Mouse (Mus musculus) liver, embryonic 13.5 days (tissue): ENCODE measurements around the gene Prpf8. TPM values are rescaled to one million over a fixed set of nuclear protein-coding genes. Genes with fewer than 3 reads are reported as not detected.

Source experiments
- ATAC-seq: fragments of 200-750 bp; cut with Nextera tagmentation; 2 replicates; pipeline ENCODE4 v1.8.0; 2017; ENCODE audit warnings: low read depth, mild to moderate bottlenecking, moderate number of reproducible peaks, moderate library complexity
- DNase-seq: peaks from one replicate; pipeline ENCODE4 v3.0.0; 2022
- H3K27ac ChIP-seq: fragments of 300-500 bp; sonication (generic); 2 replicates; pipeline ENCODE4 v1.5.1; 2015; ENCODE audit warnings: moderate library complexity, mild to moderate bottlenecking, inconsistent platforms
- H3K27me3 ChIP-seq: fragments of 300-500 bp; sonication (generic); 2 replicates; pipeline ENCODE4 v1.6.1; 2015; ENCODE audit warnings: mild to moderate bottlenecking, inconsistent platforms
- H3K36me3 ChIP-seq: fragments of 300-500 bp; sonication (generic); 2 replicates; pipeline ENCODE4 v1.6.1; 2015; ENCODE audit warnings: mild to moderate bottlenecking, inconsistent platforms
- H3K4me1 ChIP-seq: fragments of 300-500 bp; sonication (generic); replicated peaks from 2 replicates; pipeline ENCODE4 v1.6.1; 2015; ENCODE audit warnings: inconsistent platforms
- H3K4me2 ChIP-seq: fragments of 300-500 bp; sonication (generic); 2 replicates; pipeline ENCODE4 v1.6.1; 2015; ENCODE audit warnings: inconsistent platforms, mild to moderate bottlenecking, moderate library complexity
- H3K4me3 ChIP-seq: fragments of 300-500 bp; sonication (generic); replicated peaks from 2 replicates; pipeline ENCODE4 v1.5.1; 2015; ENCODE audit warnings: mild to moderate bottlenecking, inconsistent platforms
- H3K9ac ChIP-seq: fragments of 300-500 bp; sonication (generic); 2 replicates; pipeline ENCODE4 v1.6.1; 2015; ENCODE audit warnings: mild to moderate bottlenecking, inconsistent platforms
- H3K9me3 ChIP-seq: fragments of 300-500 bp; sonication (generic); replicated peaks from 2 replicates; pipeline ENCODE4 v1.6.1; 2016; ENCODE audit warnings: inconsistent platforms
- WGBS: fragments of 180-500 bp; shearing (Covaris S2); methylation state at CpG from one replicate; pipeline ENCODE4 v1.1.7; 2015; ENCODE audit not compliant: insufficient replicate concordance; 5-methylcytosine and 5-hydroxymethylcytosine counted together
- polyA plus RNA-seq: library from polyadenylated mRNA; unstranded; fragments of >200 nt; fragmentation: Nextera tagmentation; extraction: Ambion mirVana; gene quantifications from 2 replicates; pipeline ENCODE4 v1.2.1, GENCODE M21; 2015

The Prpf8 gene
- polyA plus RNA-seq, 1 experiment from 2014 or later: 28.2 TPM

DNA sequence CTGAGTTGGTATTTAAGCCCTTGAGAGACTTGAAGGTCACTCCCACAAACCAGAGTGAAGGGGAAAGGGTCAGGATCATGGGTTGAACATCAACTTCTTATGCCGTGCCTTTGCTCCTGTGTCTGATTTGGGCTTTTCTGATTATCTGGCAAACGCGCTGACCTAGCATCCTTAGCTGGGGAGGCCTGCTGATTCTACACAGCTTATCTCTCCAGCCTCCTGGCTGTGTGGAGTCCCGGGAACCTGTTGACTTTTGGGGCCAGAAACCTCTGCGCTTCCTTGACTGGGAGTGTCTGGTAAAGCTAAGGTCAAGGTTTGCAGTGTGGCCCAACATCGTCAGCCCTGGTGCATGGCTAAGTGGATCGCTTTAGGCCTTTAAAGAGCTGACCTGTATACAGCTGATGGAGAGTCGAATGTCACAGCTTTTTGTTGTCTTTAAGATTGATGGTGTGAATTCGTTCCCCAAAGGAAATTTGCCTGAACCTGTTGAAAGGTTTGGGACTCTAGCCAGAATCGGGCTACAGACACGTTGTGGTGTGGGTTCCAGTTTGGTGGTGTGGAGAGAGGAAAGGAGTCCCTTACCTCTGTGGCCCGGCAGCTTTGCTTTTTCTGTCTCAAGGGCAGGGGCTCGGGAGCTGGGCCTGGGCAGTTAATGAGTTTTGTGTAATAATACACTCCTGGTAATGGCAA is 48.6 kb downstream of the Prpf8 start:
- peak; percentile 15 for ATAC-seq
- 35% methylated on average over 13 of the region's 13 CpGs for WGBS
- no peak overlapping the region for H3K4me3 ChIP-seq
- DNase-seq: peak; percentile 57
- H3K27ac ChIP-seq: 0 out of 2 replicates have a peak overlapping the region, but pooled peaks have one; percentile 18
- peak overlapping the region; percentile 45; the same call in 1 of the 2 replicates for H3K9ac ChIP-seq
- no peaks in the 10 kb centered on the region for H3K9me3 ChIP-seq
- H3K27me3 ChIP-seq: peaks cover 4% of the 10 kb centered on the region; the same call in 1 of the 2 replicates
- H3K4me1 ChIP-seq: peaks cover 69% of the 10 kb centered on the region
- H3K4me2 ChIP-seq: peak overlapping the region; percentile 23; the same call in 1 of the 2 replicates
- H3K36me3 ChIP-seq: no peaks in the 10 kb centered on the region

DNA sequence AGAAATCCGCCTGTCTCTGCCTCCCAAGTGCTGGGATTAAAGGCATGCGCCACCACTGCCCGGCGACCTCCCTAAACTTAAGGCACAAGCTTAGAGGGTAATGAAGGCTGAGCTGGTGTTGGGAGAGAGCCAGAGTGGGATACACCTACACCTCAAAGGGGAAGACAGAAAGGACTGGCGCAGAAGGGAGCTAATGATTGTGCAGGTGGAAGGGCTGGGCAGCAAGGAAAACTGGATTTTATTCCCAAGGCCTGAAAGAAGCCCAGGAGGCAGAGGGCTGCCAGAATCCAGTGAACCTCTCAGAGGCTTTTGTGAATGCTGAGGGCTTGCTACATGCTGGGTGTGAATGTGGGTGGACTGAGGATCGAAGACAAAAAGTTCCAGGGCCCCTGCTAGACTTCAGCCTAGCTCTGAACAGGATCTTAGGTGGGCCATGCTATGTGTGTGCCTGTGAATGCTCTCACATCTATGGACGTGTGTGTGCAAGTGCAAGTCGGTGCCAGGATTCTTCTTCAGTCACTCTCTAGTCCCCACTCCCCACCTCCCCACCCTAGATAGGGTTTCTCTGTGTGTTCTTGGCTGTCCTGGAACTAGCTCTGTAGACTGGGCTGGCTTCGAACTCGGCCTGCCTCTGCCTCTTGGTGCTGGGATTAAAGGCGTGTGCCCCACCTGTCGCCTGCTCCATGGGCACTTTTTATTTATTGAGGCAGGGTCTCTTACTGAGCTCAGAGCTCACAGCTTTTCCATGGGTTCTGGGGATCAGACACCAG is 49.8 kb downstream of the Prpf8 start:
- peaks cover 78% of the 10 kb centered on the region for H3K4me1 ChIP-seq
- H3K27me3 ChIP-seq: peaks cover 4% of the 10 kb centered on the region; the same call in 1 of the 2 replicates
- no peak overlapping the region for H3K4me3 ChIP-seq
- no peak for DNase-seq
- H3K9ac ChIP-seq: no peak overlapping the region
- no peak for ATAC-seq
- H3K4me2 ChIP-seq: no peak overlapping the region
- H3K27ac ChIP-seq: no peak overlapping the region
- H3K36me3 ChIP-seq: no peaks in the 10 kb centered on the region
- WGBS: 81% methylated on average over 12 of the region's 12 CpGs
- no peaks in the 10 kb centered on the region for H3K9me3 ChIP-seq

GRCm38 (mm10) chr11:75537025-75537414 is 50.4 kb downstream of the Prpf8 start:
- Histone ChIP-seq H3K27ac (no peak overlapping the region), H3K4me1 (peaks cover 83% of the 10 kb centered on the region)

GRCm38 (mm10) chr11:75537491-75538183 is 51.0 kb downstream of the Prpf8 start:
- H3K27me3 ChIP-seq: peaks cover 4% of the 10 kb centered on the region; the same call in 1 of the 2 replicates
- WGBS: 56% methylated on average over 11 of the region's 11 CpGs
- H3K27ac ChIP-seq: peak overlapping the region; percentile 34; the same call in 1 of the 2 replicates
- H3K4me3 ChIP-seq: no peak overlapping the region
- no peaks in the 10 kb centered on the region for H3K9me3 ChIP-seq
- H3K36me3 ChIP-seq: no peaks in the 10 kb centered on the region
- no peak for ATAC-seq
- peaks cover 81% of the 10 kb centered on the region for H3K4me1 ChIP-seq
- no peak overlapping the region for H3K4me2 ChIP-seq
- H3K9ac ChIP-seq: no peak overlapping the region
- DNase-seq: no peak

More at GRCm38 (mm10) chr11:75537025-75537414, 50.4 kb downstream of the Prpf8 start:
- H3K9ac ChIP-seq: no peak overlapping the region
- ATAC-seq: no peak
- peaks cover 4% of the 10 kb centered on the region; the same call in 1 of the 2 replicates for H3K27me3 ChIP-seq
- no peak overlapping the region for H3K4me3 ChIP-seq
- H3K9me3 ChIP-seq: no peaks in the 10 kb centered on the region
- WGBS: 79% methylated on average over 8 of the region's 8 CpGs
- no peaks in the 10 kb centered on the region for H3K36me3 ChIP-seq
- DNase-seq: no peak
- H3K4me2 ChIP-seq: no peak overlapping the region

DNA sequence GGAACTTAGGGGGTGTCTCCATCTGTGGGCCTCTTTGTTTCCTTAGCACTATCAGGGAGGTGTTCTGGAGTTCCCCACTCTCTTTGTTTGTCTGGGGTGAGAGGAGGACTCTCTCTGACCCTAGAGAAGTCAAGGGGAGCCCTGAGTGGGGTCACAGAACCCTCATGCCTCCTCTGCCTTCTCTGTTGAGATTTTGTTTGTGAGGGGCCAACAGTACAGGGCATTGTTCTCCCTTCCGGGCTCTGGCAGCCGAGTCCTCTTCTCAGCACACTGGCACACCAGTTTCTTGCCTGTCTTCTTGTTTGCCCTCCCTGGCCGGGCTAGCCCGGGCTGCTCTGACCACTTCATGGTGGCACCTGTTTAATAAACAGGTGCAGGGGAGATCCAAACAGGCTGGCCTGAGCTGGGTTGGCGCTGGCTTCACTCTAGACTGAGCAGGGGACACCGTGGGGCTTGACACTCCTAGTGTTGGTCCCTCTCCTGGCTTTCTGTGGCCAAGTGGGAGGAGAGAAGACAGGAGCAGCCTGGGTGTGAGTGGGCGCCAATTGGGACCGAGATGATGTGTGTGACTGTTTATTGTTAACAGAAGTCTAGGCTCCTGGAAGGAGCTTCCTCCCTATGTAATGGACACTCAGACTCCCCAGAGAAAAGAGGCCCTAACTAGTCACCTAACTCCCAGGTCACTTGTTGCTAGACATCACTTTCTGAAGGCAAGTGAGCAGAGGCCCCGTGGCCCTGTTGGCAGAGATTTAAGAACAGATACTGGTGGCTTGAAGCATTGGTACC is 51.8 kb downstream of the Prpf8 start:
- no peak overlapping the region for H3K4me3 ChIP-seq
- peaks cover 4% of the 10 kb centered on the region; the same call in 1 of the 2 replicates for H3K27me3 ChIP-seq
- no peaks in the 10 kb centered on the region for H3K9me3 ChIP-seq
- peak overlapping the region; percentile 34 for H3K27ac ChIP-seq
- ATAC-seq (no peak), DNase-seq (no peak)
- H3K4me1 ChIP-seq: peaks cover 77% of the 10 kb centered on the region
- H3K4me2 ChIP-seq: no peak overlapping the region
- H3K9ac ChIP-seq: no peak overlapping the region
- no peaks in the 10 kb centered on the region for H3K36me3 ChIP-seq
- 72% methylated on average over 9 of the region's 9 CpGs for WGBS

GRCm38 (mm10) chr11:75538970-75539299 is 52.3 kb downstream of the Prpf8 start:
- 73% methylated on average over 13 of the region's 13 CpGs for WGBS
- no peak overlapping the region for H3K4me3 ChIP-seq
- DNase-seq (no peak), ATAC-seq (no peak)
- no peak overlapping the region for H3K4me2 ChIP-seq
- H3K9me3 ChIP-seq: no peaks in the 10 kb centered on the region
- peaks cover 74% of the 10 kb centered on the region for H3K4me1 ChIP-seq
- peaks cover 4% of the 10 kb centered on the region; the same call in 1 of the 2 replicates for H3K27me3 ChIP-seq
- H3K27ac ChIP-seq: no peak overlapping the region
- H3K9ac ChIP-seq: no peak overlapping the region
- no peaks in the 10 kb centered on the region for H3K36me3 ChIP-seq

GRCm38 (mm10) chr11:75540209-75540608 is 53.6 kb downstream of the Prpf8 start:
- Histone ChIP-seq H3K36me3 (no peaks in the 10 kb centered on the region), H3K4me3 (no peak overlapping the region), H3K27me3 (no peaks in the 10 kb centered on the region), H3K4me1 (peaks cover 68% of the 10 kb centered on the region), H3K9ac (no peak overlapping the region), H3K4me2 (no peak overlapping the region), H3K9me3 (no peaks in the 10 kb centered on the region), H3K27ac (peak overlapping the region; percentile 26; the same call in 1 of the 2 replicates)
- ATAC-seq (no peak), DNase-seq (no peak)
- WGBS: 77% methylated on average over 8 of the region's 8 CpGs

GRCm38 (mm10) chr11:75540710-75541581 is 54.3 kb downstream of the Prpf8 start:
- Histone ChIP-seq H3K36me3 (no peaks in the 10 kb centered on the region), H3K9ac (no peak overlapping the region), H3K27me3 (no peaks in the 10 kb centered on the region), H3K9me3 (no peaks in the 10 kb centered on the region), H3K4me2 (no peak overlapping the region), H3K4me3 (no peak overlapping the region), H3K4me1 (peaks cover 70% of the 10 kb centered on the region), H3K27ac (peak overlapping the region; percentile 37)
- DNase-seq (no peak), ATAC-seq (0 out of 2 replicates have a peak, but pooled peaks have one; percentile 15)
- WGBS: 38% methylated on average over 19 of the region's 19 CpGs

DNA sequence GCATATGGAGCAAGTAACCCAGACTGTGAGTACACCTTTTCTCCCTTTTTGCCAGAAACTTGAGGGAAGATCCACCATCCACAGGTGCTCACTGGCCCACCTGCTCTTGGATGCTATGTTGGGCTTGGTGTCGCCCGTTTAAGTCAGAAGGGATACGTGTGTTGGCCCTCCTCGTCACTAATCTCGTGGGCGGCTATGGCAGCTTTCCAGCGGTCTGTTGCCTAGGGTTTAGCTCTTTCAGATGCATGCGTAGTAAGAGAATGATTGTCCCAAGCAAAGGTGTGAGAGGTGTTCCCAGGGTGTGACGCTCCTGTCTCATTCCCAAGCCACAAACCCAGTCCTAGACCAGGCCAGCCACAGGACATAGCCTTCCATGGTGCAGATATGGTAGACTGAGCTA is 58.1 kb downstream of the Prpf8 start:
- H3K4me1 ChIP-seq: peaks cover 65% of the 10 kb centered on the region
- no peak overlapping the region for H3K4me2 ChIP-seq

GRCm38 (mm10) chr11:75546057-75546456 is 59.4 kb downstream of the Prpf8 start:
- Histone ChIP-seq H3K9me3 (no peaks in the 10 kb centered on the region), H3K27ac (peak overlapping the region; percentile 25; the same call in 1 of the 2 replicates), H3K36me3 (no peaks in the 10 kb centered on the region), H3K4me2 (peak overlapping the region; percentile 57), H3K9ac (peak overlapping the region; percentile 41; the same call in 1 of the 2 replicates), H3K4me1 (peaks cover 63% of the 10 kb centered on the region), H3K27me3 (no peaks in the 10 kb centered on the region), H3K4me3 (peak overlapping the region; percentile 20)
- ATAC-seq: peak; percentile 81
- peak; percentile 29 for DNase-seq
- WGBS: 29% methylated on average over 4 of the region's 4 CpGs

More for the DNA sequence above, 58.1 kb downstream of the Prpf8 start:
- Histone ChIP-seq H3K9me3 (no peaks in the 10 kb centered on the region), H3K36me3 (no peaks in the 10 kb centered on the region), H3K4me3 (no peak overlapping the region), H3K27ac (no peak overlapping the region), H3K9ac (no peak overlapping the region), H3K27me3 (no peaks in the 10 kb centered on the region)
- WGBS: 81% methylated on average over 9 of the region's 9 CpGs
- no peak for ATAC-seq
- DNase-seq: no peak
